Mouse (Mus musculus): ENCODE results near the gene Csnk1d.

GRCm38 (mm10) chr11:120945266-120945665 lies 45.9 kb downstream of the Csnk1d start:
- TF ChIP-seq GATA1 (IDR thresholded peaks at IDR 0.05; ENCODE audit: low read length): no peak
- TF ChIP-seq TAL1 (IDR thresholded peaks at IDR 0.05; ENCODE audit: low read length): no peak
